Mouse (Mus musculus) C2C12 (cell line): ENCODE measurements at regions not wholly inside any gene's neighbourhood (a gene's known extent, or its start where the extent isn't known, plus 50 kb on each side); places are given as distances from the start of the nearest gene placed in this dataset.

Source experiments
- H3K27me3 ChIP-seq: one replicate; pipeline ENCODE4 v1.6.1; 2011; ENCODE audit not compliant: control insufficient read depth, insufficient read depth, insufficient read length
- H3K36me3 ChIP-seq: one replicate; pipeline ENCODE4 v1.6.1; 2011; ENCODE audit not compliant: control insufficient read depth, insufficient read depth
- H3K4me3 ChIP-seq: one replicate; pipeline ENCODE4 v1.5.1; 2011; ENCODE audit warnings: mild to moderate bottlenecking, control low read depth; ENCODE audit not compliant: poor library complexity, insufficient read depth, severe bottlenecking
- H3K79me2 ChIP-seq: one replicate; pipeline ENCODE4 v1.6.1; 2011; ENCODE audit not compliant: control insufficient read depth, insufficient read depth
- H3K79me3 ChIP-seq: one replicate; pipeline ENCODE4 v1.6.1; 2011; ENCODE audit warnings: low read depth, control low read depth
- H3ac ChIP-seq: one replicate; pipeline ENCODE3; 2011; ENCODE audit warnings: low read depth; ENCODE audit not compliant: control insufficient read depth, insufficient read length
- CEBPB ChIP-seq: IDR thresholded peaks from one replicate; pipeline ENCODE4 v1.6.1; 2011; ENCODE audit warnings: low read depth, mild to moderate bottlenecking, control low read depth, moderate library complexity
- CTCF ChIP-seq: IDR thresholded peaks from one replicate; pipeline ENCODE4 v1.5.1; 2011; ENCODE audit not compliant: control insufficient read depth, insufficient read depth, insufficient read length
- FOSL1 ChIP-seq: IDR thresholded peaks from one replicate; pipeline ENCODE4 v1.8.0; 2011; ENCODE audit warnings: mild to moderate bottlenecking, low read length; ENCODE audit not compliant: poor library complexity, insufficient read depth, severe bottlenecking
- MAX ChIP-seq: IDR thresholded peaks from one replicate; pipeline ENCODE4 v1.6.1; 2011; ENCODE audit warnings: mild to moderate bottlenecking, control low read depth
- MYOD1 ChIP-seq: IDR thresholded peaks from one replicate; pipeline ENCODE4 v1.6.1; 2011; ENCODE audit warnings: low read depth; ENCODE audit not compliant: control insufficient read depth, insufficient read length
- MYOG ChIP-seq: IDR thresholded peaks from one replicate; pipeline ENCODE4 v1.6.1; 2011; ENCODE audit not compliant: control insufficient read depth, insufficient read length; ENCODE audit errors: extremely low read depth
- USF1 ChIP-seq: IDR thresholded peaks from one replicate; pipeline ENCODE4 v1.6.1; 2011; ENCODE audit warnings: low read depth, mild to moderate bottlenecking, control low read depth, moderate library complexity

DNA sequence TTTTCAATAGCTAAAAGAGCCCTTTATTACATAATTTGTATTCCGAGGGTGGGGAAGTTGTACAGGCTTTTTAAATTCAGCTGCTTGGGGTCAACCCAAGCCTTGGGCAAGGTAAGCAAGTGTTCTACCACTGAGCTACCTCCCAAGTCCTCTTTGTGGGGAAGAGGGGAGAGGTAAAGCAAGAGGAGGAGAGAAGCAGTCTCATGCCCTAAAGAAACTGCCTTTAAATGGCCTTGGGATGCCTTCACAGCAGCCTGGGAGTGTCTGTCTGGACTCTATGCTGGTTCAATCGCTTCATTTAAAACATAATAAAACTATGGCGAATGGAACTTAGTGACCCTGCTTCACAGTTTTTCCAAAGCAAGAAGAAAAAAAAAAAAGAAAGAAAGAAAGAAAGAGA is 77.0 kb upstream of the Mad2l1 start:
- no peak overlapping the region for H3ac ChIP-seq
- H3K4me3 ChIP-seq: no peak overlapping the region
- H3K79me2 ChIP-seq: no peaks in the 10 kb centered on the region
- TF ChIP-seq MYOG (no peak), MYOD1 (no peak), FOSL1 (no peak), USF1 (no peak), MAX (no peak)
- no peaks in the 10 kb centered on the region for H3K36me3 ChIP-seq
- no peaks in the 10 kb centered on the region for H3K79me3 ChIP-seq
- no peaks in the 10 kb centered on the region for H3K27me3 ChIP-seq

DNA sequence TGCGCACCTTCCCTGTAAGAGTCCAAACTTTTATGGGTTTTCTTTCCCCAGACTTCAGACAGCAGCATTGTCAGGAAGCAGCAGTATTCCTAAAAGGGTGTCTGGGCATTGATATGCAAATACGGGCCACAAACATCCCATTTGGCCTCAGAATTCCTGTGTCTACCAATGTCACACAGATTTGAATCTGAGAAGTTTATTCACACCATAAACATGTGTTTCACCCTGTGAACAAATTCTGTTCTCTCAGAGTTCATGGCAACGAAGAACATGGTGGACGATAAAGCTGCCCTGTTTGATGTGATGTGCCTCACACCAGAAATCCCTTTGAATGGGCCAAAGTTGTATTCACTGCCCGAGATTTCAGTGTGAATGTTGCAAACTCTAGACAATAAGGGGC is 70.7 kb upstream of the Mad2l1 start:
- H3K79me3 ChIP-seq: no peaks in the 10 kb centered on the region
- H3K36me3 ChIP-seq: no peaks in the 10 kb centered on the region
- H3K4me3 ChIP-seq: no peak overlapping the region
- no peak for TF ChIP-seq MYOD1
- no peak for TF ChIP-seq CEBPB
- no peak for TF ChIP-seq MYOG
- TF ChIP-seq CTCF: no peak
- TF ChIP-seq MAX: no peak
- TF ChIP-seq FOSL1: no peak
- TF ChIP-seq USF1: no peak
- H3ac ChIP-seq: no peak overlapping the region
- H3K27me3 ChIP-seq: no peaks in the 10 kb centered on the region
- no peaks in the 10 kb centered on the region for H3K79me2 ChIP-seq

DNA sequence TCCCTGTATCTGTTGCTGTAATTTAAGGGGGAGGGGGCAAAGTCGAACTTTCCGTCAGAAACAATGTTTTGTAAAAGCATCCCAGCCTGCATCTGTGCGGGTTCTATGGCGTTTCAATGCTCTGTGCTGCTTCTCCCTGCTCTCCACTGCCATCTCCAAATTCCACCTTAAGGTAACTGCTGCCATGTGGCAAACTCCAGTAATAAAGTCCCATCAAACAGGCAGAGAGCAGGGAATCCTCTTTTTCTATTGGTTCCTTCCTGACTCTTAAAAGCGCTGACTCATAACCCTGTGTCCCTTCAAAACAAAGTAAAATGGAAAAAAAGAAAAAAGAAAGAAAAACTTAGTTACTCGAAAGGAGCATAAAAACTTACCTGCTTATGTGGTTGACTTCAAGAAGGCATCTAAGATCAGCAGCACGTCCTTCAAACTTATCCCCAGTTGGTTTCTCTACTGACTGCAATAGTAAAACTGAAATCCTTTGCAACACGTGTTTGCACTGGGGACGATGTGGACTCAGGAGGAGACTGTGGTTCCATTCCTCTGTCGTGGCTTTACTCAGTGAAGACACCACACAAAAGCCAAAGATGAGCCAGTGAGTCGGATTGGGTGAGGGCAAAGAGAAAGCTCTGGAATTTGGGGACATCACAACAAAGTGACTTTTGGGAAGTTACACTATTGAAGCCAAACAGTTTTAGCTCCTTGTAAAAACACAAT is 69.9 kb upstream of the Mad2l1 start:
- TF ChIP-seq USF1: no peak
- TF ChIP-seq MAX: no peak
- TF ChIP-seq CTCF: no peak
- TF ChIP-seq MYOG: no peak
- TF ChIP-seq FOSL1: no peak
- no peak for TF ChIP-seq CEBPB
- TF ChIP-seq MYOD1: no peak
- H3K36me3 ChIP-seq: no peaks in the 10 kb centered on the region
- H3K27me3 ChIP-seq: no peaks in the 10 kb centered on the region
- H3K79me2 ChIP-seq: no peaks in the 10 kb centered on the region
- H3K79me3 ChIP-seq: no peaks in the 10 kb centered on the region
- no peak overlapping the region for H3ac ChIP-seq
- no peak overlapping the region for H3K4me3 ChIP-seq

DNA sequence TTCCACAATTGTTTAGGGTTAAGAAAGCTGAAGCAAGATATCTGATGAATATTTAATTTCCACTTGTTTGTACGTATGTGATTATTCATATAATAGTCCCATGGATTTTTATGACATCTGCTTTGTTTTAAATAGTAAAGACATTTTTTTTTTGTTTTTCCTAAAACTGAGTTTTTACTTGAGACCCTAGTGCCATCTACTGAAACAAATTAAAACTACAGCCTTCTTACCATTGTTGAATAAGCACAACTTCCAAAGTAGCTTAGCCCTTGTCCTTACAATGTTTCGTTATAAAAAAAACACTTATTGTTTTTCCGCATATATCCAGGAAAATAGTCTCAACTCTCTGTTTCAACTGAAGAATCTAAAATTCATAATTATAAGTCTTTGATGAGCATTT is 68.4 kb upstream of the Mad2l1 start:
- Histone ChIP-seq H3K36me3 (no peaks in the 10 kb centered on the region), H3K79me3 (no peaks in the 10 kb centered on the region), H3K4me3 (no peak overlapping the region), H3K27me3 (no peaks in the 10 kb centered on the region), H3K79me2 (no peaks in the 10 kb centered on the region), H3ac (no peak overlapping the region)
- TF ChIP-seq USF1 (no peak), CTCF (no peak), MAX (no peak), CEBPB (no peak), MYOD1 (no peak), FOSL1 (no peak)

DNA sequence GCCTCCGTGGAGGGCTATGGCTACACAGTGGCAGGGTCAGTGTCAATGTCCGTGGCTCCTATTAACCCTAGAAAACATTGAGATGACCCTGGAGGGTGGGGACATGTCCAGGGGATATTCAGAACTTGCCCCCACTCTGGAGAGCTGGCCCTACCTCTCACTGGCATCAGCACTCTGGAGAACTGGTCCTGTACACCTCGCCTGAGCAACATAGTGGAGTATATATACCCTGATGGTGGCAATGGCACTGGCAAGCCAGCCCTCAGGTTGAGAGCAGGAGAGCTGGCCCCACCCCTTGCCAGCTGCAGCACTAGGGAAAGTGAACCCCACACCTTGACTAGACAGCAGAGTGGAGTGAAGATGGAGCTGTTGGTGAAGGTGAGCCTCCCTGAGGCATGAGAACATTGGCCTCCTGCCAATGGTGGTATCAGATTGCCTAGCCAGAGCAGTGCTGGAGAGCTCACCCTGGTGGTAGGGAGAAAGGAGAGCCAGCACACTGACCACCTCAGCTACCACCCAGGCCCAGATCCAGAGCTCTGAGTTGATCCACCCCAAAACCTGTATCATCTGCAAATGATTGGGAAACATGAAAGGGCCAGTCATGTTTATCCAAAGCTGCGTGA is 64.5 kb upstream of the Mad2l1 start:
- no peak overlapping the region for H3K4me3 ChIP-seq
- no peaks in the 10 kb centered on the region for H3K79me2 ChIP-seq
- no peaks in the 10 kb centered on the region for H3K36me3 ChIP-seq
- no peak overlapping the region for H3ac ChIP-seq
- H3K27me3 ChIP-seq: no peaks in the 10 kb centered on the region
- TF ChIP-seq USF1: no peak
- no peak for TF ChIP-seq MYOG
- no peak for TF ChIP-seq CEBPB
- no peak for TF ChIP-seq MAX
- TF ChIP-seq FOSL1: no peak
- TF ChIP-seq MYOD1: no peak
- TF ChIP-seq CTCF: no peak
- H3K79me3 ChIP-seq: no peaks in the 10 kb centered on the region

DNA sequence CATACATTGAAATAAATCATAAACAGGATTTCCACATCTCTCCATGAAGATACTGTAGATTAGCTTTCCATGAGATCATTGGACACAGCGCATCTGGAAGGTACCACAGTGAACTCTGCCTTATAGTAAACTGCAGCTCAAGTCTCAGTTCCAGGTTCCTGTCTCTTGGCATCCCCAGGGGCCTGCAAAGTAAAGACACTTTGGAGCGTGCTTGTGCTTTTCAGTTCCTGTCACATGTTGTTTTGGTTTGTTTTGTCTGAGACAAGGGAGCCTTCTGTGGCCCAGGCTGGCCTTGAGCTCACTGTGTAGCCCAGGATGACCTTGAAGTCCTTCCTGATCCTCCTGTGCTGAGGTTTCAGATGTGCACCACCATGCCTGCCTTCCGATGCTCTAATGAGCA is 63.4 kb upstream of the Mad2l1 start:
- H3K36me3 ChIP-seq: no peaks in the 10 kb centered on the region
- H3K79me3 ChIP-seq: no peaks in the 10 kb centered on the region
- H3ac ChIP-seq: no peak overlapping the region
- H3K27me3 ChIP-seq: no peaks in the 10 kb centered on the region
- H3K79me2 ChIP-seq: no peaks in the 10 kb centered on the region
- no peak overlapping the region for H3K4me3 ChIP-seq
- TF ChIP-seq MYOG (no peak), CTCF (no peak), MYOD1 (no peak), MAX (no peak), USF1 (no peak), FOSL1 (no peak), CEBPB (no peak)
